Mouse (Mus musculus) spleen, embryonic (tissue): ENCODE measurements around the gene Dtd1.

Experiments
- CTCF ChIA-PET: fragments of 350-600 bp; sonication (Branson Sonifier 250); formaldehyde crosslinking; loops from one replicate; lab custom pipeline; 2022; lab: Charles Lee

Dtd1 gene

DNA sequence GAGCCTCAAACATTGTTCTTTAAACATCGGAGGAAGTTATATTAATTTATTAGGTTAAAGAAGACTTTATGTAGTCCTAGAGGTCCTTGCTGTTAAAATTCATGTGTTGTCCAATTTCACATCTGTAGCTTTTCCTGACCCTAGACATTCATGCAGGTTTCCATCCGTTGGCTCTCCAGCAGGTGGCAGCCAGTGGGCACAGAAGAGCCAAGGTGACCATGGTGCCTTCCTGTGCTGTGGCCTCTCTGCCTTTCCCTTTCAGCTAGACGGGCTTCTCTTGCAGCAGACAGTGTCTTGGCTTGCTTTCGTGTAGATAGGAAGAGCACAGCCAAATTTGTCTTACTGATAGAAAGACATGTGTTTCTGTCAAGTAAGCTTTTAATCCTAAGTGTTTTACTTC is 39.0 kb downstream of the Dtd1 start:
- CTCF ChIA-PET, result no interaction called here

GRCm38 (mm10) chr2:144640101-144640500 is 40.4 kb downstream of the Dtd1 start:
- CTCF ChIA-PET, result no interaction called here

GRCm38 (mm10) chr2:144641991-144642390 is 42.3 kb downstream of the Dtd1 start:
- CTCF ChIA-PET, result no interaction called here

DNA sequence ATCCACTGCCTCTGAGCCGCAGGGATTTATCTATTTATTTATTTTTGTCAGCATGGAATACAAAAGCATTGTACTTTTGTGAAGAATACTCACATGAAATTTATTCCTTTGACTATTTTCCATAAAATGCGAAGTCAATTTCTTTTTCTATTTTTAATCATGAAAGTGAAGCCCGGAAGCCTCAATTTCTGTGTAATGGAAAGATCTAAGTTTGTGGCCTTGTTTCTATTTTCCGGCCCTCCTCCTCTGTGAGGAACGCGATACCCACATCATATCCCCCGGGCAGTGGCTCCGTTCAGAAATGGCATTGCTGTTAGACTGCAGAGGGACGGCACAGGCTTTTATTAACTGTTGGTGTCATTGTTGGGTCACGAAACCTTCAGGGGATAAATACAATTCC is 46.7 kb downstream of the Dtd1 start:
- CTCF ChIA-PET, result no interaction called here

GRCm38 (mm10) chr2:144647151-144647550 is 47.5 kb downstream of the Dtd1 start:
- CTCF ChIA-PET, result no interaction called here

DNA sequence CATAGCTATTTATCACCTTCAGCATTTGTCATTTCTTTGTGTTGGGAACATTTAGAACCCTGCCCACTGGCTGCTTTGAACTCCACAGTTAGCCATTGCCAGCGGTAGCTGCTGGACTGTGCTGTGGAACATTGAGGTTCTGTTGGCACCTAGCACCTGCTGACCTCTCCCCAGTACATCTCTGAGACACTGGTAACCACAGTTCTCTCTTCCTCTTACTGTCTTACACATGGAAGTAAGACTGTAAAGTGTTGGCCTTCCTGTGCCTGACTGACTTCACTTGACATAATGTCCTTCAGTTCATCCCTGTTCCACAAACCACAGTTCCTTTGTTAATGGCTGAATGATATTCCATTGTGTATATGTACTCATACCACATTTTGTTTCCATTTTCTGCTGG is 50.3 kb downstream of the Dtd1 start:
- CTCF ChIA-PET, result no interaction called here

GRCm38 (mm10) chr2:144652841-144653240 is 53.1 kb downstream of the Dtd1 start:
- CTCF ChIA-PET, result no interaction called here

- CTCF ChIA-PET, result no interaction called here
These were observed 55.6 kb downstream of the Dtd1 start for GRCm38 (mm10) chr2:144655307-144655706.

GRCm38 (mm10) chr2:144668507-144668906 is 68.8 kb downstream of the Dtd1 start:
- CTCF ChIA-PET, result no interaction called here

DNA sequence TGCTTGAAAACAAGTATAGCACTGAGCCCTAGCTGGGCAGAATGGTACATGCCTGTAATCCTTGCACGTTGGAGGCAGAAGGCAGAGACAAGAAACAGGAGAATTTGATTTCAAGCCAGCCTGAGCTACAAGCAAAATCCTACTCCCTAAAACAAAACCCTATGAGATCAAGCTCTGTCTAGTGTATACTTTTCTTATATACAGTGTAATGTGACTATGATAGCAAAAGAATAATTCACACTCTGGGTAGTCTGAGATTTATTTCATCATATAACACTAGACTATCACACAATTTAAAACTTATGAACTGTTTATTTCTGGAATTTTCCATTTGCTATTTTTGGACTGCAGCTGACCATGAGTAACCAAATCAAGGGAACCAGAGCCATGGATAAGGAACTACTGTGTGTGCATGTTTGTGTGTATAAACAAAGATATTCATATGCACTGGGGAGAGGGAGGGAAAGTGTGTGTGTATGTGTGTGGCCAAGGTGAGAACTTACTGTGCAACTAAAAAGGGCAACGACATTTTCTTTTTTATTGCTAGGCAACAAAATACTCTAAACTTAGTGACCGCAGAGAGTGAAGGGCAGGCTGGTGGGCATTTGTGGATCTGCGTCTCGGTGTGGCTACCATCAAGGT is 70.7 kb downstream of the Dtd1 start:
- CTCF ChIA-PET, result no interaction called here

GRCm38 (mm10) chr2:144672397-144672796 is 72.7 kb downstream of the Dtd1 start:
- CTCF ChIA-PET, result no interaction called here

DNA sequence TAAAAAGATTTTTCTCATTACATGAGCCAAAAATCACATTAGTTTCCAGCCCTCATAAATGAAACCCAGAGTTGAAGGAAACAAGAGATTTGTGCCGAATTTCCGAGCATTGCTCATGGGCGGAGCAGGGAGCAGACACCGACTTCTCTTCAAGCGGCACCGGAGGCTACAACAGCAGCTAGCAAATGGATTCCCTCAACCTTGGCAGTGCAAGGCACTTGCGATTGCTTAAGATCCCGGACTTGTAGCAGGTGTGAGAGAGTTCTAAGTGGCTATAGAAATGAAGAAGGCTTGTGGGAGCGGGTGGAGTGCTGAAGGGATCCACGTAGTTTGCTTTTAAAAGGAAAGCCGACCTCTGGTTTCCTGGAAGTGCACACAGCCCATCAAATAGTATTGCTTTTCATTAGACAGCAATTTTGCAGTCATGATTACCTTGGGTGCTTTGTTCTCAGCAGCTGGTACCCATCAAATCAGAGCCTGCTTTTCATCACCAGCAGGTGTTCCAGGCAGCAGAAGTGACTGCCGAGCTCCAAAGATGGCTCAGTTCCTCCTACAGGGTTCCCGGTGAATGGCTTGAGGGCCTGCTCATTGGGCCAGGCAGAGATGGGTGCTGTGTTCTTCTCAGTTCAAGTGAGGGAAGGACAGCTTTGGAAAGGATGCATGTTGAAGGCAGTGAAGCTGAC is 77.0 kb downstream of the Dtd1 start:
- CTCF ChIA-PET, result no interaction called here

DNA sequence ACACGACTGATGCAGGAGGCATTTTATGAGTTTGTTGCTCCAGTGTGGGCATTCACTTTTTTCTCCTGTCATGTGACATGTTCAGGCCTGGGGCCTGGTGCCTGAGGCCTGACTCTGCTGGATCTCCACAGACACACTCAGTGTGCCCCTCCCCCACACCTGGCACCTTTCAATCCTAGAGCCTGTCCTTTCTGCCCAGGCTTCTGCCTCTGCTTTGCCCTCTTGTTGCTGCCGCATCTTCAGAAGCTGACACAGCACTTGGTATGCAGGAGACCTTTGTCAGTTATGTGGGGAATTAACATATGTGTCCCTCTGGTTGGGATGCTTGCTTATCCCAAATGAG is 77.5 kb downstream of the Dtd1 start:
- CTCF ChIA-PET, result no interaction called here

DNA sequence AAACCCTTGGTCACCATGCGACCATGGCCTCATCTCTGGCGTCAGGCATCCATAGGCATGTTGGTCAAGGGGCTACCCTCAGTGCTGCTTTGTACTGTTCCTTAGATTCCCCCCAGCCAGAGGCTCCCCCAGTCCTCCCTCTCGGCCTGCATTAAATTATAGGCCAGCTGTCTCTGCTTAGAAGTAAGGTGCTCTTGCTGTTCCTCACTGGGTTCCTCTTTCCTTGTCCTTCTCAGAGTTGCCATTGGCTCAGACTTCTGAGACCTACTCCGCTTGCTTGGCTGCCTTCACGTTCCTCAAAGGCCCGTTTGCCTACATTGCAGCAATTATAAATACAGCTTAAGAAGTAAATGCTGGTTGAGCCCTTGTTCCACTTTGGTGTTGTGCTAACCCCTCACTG is 79.1 kb downstream of the Dtd1 start:
- CTCF ChIA-PET, result no interaction called here

GRCm38 (mm10) chr2:144679394-144679793 is 79.7 kb downstream of the Dtd1 start:
- CTCF ChIA-PET, result no interaction called here

- CTCF ChIA-PET, result interaction anchor here (0.6 kb wide), 1 partner anchor 239 kb away, joined by 9 read pairs; no protein-coding TSS in a partner anchor
These were observed 92.6 kb downstream of the Dtd1 start for GRCm38 (mm10) chr2:144692219-144692732.

DNA sequence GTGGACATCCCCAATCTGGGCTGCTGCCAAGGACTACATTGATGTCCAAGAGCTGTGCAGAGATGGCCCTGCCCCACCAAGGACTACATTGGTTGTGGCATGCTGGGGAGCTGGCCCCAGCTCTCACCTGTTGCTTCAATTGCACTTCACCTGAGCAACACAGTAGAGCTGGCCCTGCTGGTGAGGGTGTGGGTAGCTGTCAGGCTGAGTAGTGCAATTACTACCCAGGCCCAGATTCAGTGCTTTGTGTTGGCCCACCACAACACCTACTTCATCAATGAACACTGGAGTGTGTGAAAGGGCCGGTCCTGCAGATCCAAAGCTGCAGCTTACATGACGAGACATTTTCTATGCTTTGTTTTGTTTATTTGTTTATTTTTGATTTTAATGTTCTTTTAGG is 93.1 kb downstream of the Dtd1 start:
- CTCF ChIA-PET, result no interaction called here

GRCm38 (mm10) chr2:144694923-144695322 is 95.2 kb downstream of the Dtd1 start:
- CTCF ChIA-PET, result no interaction called here

GRCm38 (mm10) chr2:144698046-144698445 is 98.3 kb downstream of the Dtd1 start:
- CTCF ChIA-PET, result no interaction called here

DNA sequence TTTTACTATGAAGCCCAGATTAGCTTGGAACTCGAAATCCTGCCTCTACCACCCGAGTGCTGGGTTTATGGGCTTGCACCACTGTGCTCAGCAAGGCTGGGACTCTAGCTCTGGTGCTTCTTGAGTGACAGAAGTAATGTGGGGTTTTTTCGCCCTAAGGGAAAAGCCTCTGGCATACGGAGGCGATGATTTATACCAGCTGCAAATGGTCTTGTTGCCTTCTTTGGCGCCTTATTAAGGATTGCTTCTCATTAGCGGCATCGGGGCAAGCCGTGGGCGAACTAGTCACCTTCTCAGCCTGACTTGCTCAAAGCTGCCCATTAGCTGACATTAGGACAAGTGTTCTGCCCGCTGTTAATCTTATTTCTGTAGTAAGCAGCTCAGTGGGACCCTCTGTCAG is 100.9 kb downstream of the Dtd1 start:
- CTCF ChIA-PET, result no interaction called here

DNA sequence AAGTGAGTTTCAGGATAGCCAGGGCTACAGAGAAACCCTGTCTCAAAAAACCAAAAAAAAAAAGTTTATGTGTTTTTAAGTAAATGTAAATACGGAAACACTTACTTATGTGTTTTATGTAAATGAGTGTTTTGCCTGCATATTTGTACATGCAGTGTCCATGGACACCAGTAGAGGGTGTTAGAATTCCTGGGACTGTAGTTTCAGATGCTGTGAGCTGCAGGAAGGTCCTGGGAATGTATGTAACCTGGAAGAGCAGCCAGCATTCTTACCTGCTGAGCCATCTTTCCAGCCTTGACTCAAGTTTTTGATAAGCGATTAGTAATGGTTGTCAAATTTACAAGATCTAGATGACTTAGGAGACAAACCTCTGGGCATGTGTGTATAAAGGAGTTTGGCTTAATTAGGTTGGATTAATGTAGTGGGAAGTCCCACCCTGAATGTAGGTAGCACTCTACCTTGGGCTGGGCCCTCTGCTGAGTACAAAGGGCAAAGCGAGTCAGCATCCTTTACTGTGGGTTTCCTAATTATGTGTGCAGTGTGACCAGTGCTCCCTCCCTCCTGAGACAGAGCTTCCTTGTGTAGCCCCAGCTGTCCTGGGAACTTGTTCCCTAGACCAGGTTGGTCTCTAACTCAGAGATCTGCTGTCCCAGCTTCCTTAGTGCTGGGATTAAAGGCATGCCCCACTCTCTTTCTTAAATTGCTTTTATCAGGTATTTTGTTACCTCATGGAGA is 101.9 kb downstream of the Dtd1 start:
- CTCF ChIA-PET, result interaction anchor here (0.5 kb wide), 1 partner anchor 920 kb away, joined by 3 read pairs; no protein-coding TSS in a partner anchor

DNA sequence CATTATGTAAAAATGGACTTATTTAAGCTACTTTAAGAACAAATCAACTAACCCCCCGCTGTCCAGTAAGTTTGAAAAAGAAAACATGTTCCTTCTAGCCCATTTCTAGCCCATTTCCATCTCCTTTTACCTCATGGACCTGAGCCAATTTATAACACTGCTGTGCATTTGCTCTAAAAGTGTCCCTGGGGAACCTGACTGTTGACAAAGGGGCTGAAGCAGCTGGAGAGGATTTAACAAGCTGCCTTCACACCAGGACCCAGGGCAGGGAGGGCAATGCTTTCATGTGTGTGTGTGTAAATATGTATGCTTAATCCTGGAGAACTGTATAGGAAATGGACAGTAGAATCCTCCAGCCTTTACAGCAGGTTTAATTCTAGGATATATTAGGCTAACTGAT is 109.6 kb downstream of the Dtd1 start:
- CTCF ChIA-PET, result no interaction called here

GRCm38 (mm10) chr2:144709704-144710103 is 110.0 kb downstream of the Dtd1 start:
- CTCF ChIA-PET, result no interaction called here
